Mouse (Mus musculus) T-helper 2 cell (primary cell): Measurements from ENCODE around the gene Nop14.

Experiments used
- in situ Hi-C: fragments of 300-600 bp; cut with MboI, MseI; formaldehyde crosslinking; loops from one replicate; pipeline ENCODE4 v1.15.1; 2025; ENCODE audit warnings: high pct_unique_total_duplicates

Gene Nop14

DNA sequence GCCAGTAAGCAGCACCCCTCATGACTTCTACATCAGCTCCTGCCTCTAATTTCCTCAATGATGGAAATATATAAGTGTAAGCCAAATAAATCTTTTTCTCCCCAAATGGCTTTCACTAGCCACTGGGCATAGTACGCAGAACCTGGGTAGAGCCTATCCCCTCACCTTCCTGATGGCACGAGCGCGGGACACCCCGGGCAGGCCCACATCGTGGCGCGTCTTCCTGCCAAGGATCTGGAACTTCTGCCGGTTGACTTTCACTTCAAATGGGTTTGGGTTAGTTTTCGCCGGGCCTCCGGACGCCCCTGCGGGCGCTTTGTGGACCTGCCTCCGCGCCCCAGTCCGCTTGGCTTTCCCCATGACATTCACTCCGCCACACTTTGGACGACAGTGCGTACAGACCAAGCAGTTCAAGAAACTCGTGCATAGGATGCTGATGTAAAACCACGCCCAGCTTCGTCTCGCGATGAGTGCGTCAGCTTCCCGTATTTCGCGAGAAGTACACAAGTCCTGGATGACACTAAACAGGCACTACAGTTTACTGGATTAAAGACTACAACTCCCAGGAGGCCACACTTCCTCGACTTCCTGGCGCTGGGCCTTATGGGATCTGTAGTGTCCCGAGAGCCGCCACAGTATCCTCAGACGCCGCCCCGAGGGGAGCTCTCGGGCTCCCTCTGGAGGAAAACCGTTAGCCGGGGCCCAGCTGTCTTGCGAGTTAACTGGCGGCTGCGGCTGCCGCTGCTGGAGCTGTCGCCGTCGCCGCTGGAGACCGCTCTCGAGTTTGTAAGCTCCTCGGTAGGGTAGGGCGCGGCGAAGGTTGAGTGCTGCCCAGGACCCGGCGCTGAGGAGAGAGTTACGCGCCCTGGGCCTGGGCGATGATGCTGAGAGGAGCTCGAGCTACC, at the start of gene Nop14, which contains the start of gene Grk4:
TSS of gene Nop14 (minus strand) at position 463 of the 905 bp plus-strand sequence.
TSS of gene Grk4 (plus strand) at position 694 of the 905 bp plus-strand sequence.
- in situ Hi-C loops, result no loop called here

DNA sequence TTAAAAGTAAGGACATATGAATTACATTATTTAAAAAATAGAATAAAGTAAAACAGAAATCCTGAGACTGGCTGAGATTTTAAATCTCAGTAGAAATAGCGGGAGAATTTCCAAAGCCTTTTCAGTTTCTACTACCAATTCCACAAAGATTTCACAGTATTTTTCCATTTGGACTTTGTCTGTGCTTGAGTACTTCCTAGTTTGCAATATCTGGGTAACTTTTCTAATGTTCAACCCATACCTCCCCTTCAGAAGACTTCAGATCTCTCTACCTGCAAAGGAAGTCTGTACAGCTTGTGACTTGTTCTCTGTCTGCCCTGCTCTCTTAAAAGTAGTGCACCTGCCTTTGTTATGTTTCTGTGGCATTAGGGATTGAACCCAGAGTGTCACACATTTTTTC, 48.5 kb upstream of the Nop14 start:
- in situ Hi-C loops, result no loop called here

- in situ Hi-C loops, result no loop called here
These were observed 35.6 kb upstream of the Nop14 start for GRCm38 (mm10) chr5:34695521-34695920.

DNA sequence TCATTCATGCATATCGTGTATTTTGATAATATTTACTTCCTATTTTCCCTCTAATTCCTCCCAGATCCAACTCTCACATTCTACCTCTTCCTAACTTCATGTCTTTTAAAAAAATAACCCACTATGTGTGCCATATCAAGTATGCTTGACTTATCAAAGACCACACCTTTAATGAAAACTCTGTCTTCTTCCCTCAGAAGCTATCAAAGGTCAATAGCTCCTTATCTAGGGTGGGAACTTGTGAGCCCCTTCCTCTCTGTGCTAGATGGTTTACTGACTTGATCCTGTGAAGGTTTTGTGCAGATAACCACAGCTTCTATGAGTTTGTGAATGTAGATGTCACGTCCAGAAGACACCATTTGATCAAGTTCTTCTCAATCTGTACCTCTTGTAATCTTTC, 32.8 kb upstream of the Nop14 start:
- in situ Hi-C loops, result no loop called here

DNA sequence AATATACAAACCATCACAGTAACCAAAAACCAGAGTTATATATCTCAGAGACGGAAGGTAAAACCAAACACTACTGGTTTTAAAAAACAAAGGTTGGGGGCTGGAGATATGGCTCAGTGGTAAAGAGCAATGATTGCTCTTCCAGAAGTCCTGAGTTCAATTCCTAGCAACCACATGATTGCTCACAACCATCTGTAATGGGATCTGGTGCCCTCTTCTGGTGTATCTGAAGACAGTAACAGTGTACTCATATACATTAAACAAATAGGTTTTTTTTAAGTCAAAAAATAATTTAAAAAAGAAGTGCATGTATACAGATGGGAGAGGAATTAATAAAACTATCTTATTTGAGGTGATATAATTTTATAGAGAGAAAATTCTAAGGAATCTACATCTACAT, 29.9 kb upstream of the Nop14 start:
- in situ Hi-C loops, result no loop called here

- in situ Hi-C loops, result no loop called here
These were observed 10.3 kb upstream of the Nop14 start for GRCm38 (mm10) chr5:34670280-34670679.

GRCm38 (mm10) chr5:34669493-34669892, 9.5 kb upstream of the Nop14 start:
- in situ Hi-C loops, result no loop called here

GRCm38 (mm10) chr5:34663231-34663630, 3.3 kb upstream of the Nop14 start:
- in situ Hi-C loops, result no loop called here

DNA sequence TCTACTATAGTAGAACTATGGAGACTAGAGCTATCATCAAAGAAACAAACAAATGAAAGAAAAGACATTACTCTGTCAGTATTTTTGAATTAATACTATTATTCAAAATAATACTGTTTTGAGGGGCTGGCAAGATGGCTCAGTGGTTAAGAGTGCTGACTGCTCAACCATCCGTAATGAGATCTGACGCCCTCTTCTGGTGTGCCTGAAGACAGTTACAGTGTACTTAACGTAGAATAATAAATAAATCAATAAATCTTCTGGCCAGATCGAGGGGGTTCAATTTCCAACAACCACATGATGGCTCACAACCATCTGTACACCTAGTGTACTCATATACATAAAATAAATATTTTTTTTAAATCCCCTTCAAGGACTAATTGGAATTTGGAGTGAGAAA, 2.0 kb upstream of the Nop14 start:
- in situ Hi-C loops, result no loop called here

- in situ Hi-C loops, result no loop called here
These were observed 713 bp upstream of the Nop14 start for GRCm38 (mm10) chr5:34660591-34661130.

GRCm38 (mm10) chr5:34657556-34657955, 2.4 kb downstream of the Nop14 start:
- in situ Hi-C loops, result no loop called here

DNA sequence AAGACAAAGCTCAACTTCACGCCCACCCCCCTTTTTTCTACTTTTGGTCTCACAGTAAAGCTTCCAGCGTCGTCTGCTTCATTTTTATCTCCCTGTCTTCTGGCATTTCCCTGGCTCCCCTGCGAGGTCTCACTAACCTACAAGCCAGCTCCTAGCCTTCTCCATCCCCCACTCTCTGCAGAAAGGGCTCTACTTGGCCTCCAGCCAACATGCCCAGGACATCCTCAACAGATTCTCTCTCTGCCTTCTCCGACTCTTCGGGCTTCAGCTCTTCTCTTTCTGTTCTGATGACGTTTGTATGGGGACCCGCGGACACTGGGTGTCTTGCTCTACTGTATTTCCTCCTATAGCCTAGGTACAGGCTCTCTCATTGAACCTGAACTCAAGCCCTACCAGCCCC, 5.1 kb downstream of the Nop14 start:
- in situ Hi-C loops, result no loop called here

- in situ Hi-C loops, result no loop called here
These were observed 7.0 kb downstream of the Nop14 start for GRCm38 (mm10) chr5:34652961-34653360.

- in situ Hi-C loops, result loop anchor here (5.0 kb wide), 1 partner anchor 125 kb away; no protein-coding TSS in a partner anchor
These were observed 12.4 kb downstream of the Nop14 start for GRCm38 (mm10) chr5:34647581-34647980.

DNA sequence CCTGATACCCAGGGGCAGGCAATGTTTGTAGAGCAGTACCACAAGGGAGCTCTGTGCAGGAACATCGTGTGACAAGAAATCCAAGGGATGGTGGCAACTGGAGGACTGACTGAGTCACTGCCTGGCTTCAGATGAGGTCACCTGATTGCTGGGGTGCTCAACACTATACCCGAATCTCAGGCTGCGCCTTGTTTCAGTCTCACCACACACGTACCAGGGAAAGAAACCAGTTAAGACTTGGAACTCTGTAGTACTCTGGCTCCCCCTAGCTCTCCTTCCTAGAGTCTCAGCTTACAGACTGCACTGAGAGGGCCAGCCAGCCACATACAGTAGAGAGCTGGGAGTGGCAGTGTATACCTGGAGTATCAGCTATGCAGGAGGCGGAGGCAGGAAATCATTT, 17.0 kb downstream of the Nop14 start:
- in situ Hi-C loops, result no loop called here

DNA sequence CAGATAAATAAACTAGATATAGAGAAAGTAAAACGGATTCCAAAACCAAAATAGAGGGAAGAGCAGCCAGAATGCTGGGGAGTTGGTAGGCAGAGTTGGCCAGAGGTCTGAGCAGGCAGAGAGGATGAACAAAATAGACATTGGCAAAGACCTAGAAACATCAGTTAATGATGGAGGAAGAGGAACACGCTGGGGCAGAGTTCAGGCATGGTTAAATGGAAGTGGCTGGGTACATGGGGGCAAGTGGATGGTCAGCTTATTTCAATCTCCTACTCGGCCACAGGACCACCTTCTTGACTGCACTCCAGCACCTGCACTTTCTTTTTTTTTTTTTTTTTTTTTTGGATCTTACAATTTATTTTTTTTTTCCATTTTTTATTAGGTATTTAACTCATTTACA, 18.0 kb downstream of the Nop14 start:
- in situ Hi-C loops, result no loop called here

DNA sequence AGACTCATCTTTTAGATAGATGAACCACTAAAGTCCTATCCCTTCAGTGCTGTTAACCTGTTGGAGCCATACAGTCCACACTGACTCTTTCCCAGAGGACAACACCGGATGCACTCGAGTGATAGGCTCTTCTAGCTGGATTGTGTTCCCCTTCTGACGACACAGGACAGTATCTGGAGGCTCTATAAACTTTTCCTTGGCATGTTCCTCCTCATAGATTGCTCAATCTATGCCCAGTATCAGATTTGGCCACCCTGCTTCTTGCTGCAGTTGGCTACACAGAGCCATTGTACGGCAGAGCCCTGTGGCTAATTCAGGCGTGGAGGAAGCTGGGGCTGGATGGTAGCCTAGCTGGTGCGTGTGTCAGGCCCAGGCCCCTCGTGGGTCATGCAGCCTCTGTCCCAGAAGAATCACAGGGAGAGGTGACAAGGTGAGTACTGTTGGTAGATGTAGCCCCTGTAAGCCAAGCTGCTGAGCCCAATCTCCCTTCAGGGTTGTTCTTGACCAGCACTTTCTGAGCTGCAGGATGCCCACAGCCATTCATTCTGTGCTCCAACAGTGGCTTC, 22.3 kb downstream of the Nop14 start:
- in situ Hi-C loops, result loop anchor here (5.0 to 10.0 kb wide), 2 partner anchors 63 to 85 kb away; partner anchors contain the start of gene Add1

DNA sequence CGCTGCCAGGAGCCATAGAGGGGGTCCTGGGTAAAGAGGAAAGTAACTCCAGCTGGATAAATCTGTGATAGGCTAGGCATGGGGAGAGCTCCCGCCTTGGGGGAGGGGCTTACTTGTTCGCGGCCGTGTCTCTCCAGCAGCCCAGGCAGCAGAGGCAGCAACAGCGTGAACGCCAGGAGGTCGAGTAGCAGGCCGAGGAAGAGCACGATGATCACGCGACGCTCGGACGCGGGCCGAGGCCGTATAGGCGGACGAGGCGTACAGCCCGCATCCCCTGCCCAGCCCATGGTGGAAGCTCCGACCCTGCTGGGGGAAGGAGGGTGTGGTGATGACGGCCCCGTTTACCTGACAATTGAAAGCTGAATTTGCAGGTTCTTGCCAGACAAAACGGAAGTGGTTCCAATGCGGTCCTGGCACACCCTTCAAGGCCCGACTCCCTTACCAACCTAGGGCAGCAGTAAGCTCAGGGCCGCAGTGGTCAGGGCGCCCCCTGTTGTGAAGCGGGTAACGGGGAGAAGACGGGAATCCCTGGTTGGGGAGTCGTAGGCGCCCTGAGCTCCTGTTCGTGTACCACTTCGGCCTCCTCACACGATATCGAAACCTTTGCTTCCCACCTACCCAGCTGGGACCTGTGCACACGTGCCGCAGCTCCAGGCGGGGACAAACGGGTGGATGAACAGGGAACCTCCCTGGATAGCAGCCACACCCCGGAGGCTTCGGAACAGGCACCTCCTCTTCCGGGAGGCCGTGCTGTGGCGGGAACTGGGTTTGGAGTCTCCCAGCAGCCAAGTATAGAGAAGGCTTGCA, 23.3 kb downstream of the Nop14 start, which contains the start of gene Mfsd10:
TSS of gene Mfsd10 (minus strand) at position 732 of the 807 bp plus-strand sequence.
- in situ Hi-C loops, result loop anchor here (5.0 to 10.0 kb wide), 2 partner anchors 62 to 84 kb away; partner anchors contain the start of gene Add1

DNA sequence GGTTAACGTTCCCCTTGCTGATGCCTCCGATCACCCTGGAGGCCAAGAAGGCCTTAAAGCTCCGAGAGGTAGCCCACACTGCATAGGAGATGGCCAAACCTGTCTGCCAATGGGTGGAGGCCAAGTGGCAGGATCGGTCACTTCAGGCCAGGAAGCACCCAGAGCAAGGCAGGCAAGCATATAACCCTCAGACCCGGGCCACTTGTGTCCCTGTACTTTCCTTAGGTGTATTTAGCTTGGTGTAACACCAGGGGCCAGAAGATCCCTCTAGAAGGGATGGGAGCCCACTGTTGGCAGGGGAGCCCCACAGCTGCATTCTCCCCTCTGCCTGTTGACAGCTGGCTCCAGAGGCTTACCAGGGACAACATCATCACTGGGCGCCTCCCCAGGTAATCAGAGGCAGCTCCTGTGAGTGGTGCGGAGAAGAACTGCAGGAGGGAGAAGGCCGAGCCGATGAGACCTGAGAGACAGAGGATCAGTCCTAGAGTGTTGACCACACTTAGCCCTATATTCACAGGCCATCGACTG, 24.2 kb downstream of the Nop14 start:
- in situ Hi-C loops, result loop anchor here (5.0 to 10.0 kb wide), 2 partner anchors 61 to 83 kb away; partner anchors contain the start of gene Add1

DNA sequence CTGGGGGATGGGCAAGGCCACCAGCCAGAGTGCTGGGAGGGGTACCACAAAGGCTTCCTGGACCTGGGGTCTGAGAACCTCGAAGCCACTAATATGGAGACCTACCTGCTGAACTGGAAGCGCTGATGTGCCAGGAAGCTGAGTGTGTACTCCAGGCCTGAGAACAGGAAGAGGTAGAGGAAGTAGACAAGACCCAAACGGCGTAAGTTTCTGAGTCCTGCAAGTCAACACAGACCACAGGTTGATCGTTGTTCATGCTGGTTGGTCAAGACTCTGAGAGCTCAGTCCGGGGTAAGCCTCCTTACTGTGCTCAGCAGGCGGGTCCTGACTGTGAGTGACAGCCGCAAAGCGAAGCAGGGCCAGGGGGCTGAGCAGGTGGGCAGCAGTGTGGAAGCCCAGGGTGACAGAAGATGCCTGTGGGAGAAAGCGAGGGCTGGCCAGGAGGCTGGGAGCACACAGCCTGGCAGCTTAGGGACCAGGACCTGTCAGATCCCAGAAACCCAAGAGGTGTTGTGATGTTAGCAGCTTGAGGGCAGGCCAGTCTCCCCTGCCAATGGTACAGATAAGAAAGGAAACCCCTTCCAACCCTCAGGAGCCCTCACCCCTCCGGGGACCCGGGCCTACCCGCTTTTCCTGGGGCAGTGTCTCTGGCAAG, 25.1 kb downstream of the Nop14 start:
- in situ Hi-C loops, result loop anchor here (5.0 to 10.0 kb wide), 2 partner anchors 60 to 83 kb away; partner anchors contain the start of gene Add1
